Mouse (Mus musculus) intestine, postnatal 0 days (tissue): Measurements from ENCODE around the gene Gfral. TPM values are rescaled to one million over a fixed set of nuclear protein-coding genes. Genes with fewer than 3 reads are reported as not detected.

ENCODE experiments used
- ATAC-seq: fragments of 200-750 bp; cut with Nextera tagmentation; 2 replicates; pipeline ENCODE4 v1.8.0; 2017; ENCODE audit warnings: mild to moderate bottlenecking, moderate TSS enrichment, moderate library complexity
- H3K27ac ChIP-seq: fragments of 300-500 bp; sonication (generic); 2 replicates; pipeline ENCODE4 v1.5.1; 2014; ENCODE audit warnings: mild to moderate bottlenecking, low read depth, low read length, moderate library complexity
- H3K27me3 ChIP-seq: fragments of 300-500 bp; sonication (generic); replicated peaks from 2 replicates; pipeline ENCODE4 v1.6.1; 2014; ENCODE audit warnings: low read length, mixed read lengths; ENCODE audit not compliant: control insufficient read depth, insufficient read depth
- H3K36me3 ChIP-seq: fragments of 300-500 bp; sonication (generic); 2 replicates; pipeline ENCODE4 v1.6.1; 2014; ENCODE audit warnings: mild to moderate bottlenecking, moderate library complexity; ENCODE audit not compliant: control insufficient read depth, insufficient read depth
- H3K4me1 ChIP-seq: fragments of 300-500 bp; sonication (generic); replicated peaks from 2 replicates; pipeline ENCODE4 v1.6.1; 2014; ENCODE audit warnings: antibody characterized with exemption, low read length, mixed read lengths; ENCODE audit not compliant: control insufficient read depth, insufficient read depth
- H3K4me2 ChIP-seq: fragments of 300-500 bp; sonication (generic); replicated peaks from 2 replicates; pipeline ENCODE4 v1.6.1; 2014; ENCODE audit warnings: low read depth, mild to moderate bottlenecking, moderate library complexity
- H3K4me3 ChIP-seq: fragments of 300-500 bp; sonication (generic); 2 replicates; pipeline ENCODE4 v1.5.1; 2014; ENCODE audit warnings: low read depth, low read length
- H3K9ac ChIP-seq: fragments of 300-500 bp; sonication (generic); 2 replicates; pipeline ENCODE4 v1.6.1; 2014; ENCODE audit warnings: mild to moderate bottlenecking, low read depth, low read length
- H3K9me3 ChIP-seq: fragments of 300-500 bp; sonication (generic); 2 replicates; pipeline ENCODE4 v1.6.1; 2016; ENCODE audit warnings: mixed run types; ENCODE audit not compliant: control insufficient read depth
- CTCF ChIP-seq: sonication (generic); IDR thresholded peaks from 2 replicates; pipeline ENCODE4 v1.5.1; 2016; ENCODE audit warnings: low read depth, mild to moderate bottlenecking, control low read depth, antibody characterized with exemption, moderate library complexity
- WGBS: fragments of 180-500 bp; shearing (Covaris S2); extraction: QIAGEN DNeasy Blood & Tissue Kit; methylation state at CpG from one replicate; pipeline ENCODE4 v1.1.7; 2014; 5-methylcytosine and 5-hydroxymethylcytosine counted together
- polyA plus RNA-seq: library from polyadenylated mRNA; unstranded; fragments of >200 nt; fragmentation: Nextera tagmentation; extraction: Ambion mirVana; gene quantifications from 2 replicates; pipeline ENCODE4 v1.2.1, GENCODE M21; 2015

Gene Gfral
- polyA plus RNA-seq, 1 experiment from 2014 or later = not detected

DNA sequence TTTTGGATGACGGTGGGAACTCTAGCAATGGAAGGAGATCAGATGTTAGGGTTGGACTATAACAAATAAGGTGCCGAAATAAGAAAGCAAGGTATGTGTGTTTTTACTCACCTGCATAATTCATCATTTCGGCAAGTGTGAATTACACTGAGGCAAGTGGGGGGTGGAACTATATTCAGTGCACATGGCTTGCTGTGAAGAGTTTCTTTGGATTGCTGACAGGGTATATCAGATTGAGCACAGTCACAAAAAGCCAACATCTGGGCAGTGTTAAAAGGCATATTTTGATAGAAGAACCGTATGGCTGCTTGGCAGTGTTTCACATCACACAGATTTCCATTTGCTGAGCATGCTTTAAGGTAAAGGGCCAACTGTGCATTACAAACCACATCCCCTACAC, 16.5 kb downstream of the Gfral start:
- Histone ChIP-seq H3K4me2 (no peak overlapping the region), H3K36me3 (no peaks in the 10 kb centered on the region), H3K9ac (no peak overlapping the region), H3K4me1 (no peaks in the 10 kb centered on the region), H3K4me3 (no peak overlapping the region), H3K27me3 (no peaks in the 10 kb centered on the region), H3K9me3 (no peaks in the 10 kb centered on the region), H3K27ac (no peak overlapping the region)
- 76% methylated on average over 4 of the region's 4 CpGs for WGBS
- TF ChIP-seq CTCF = no peak
- ATAC-seq = no peak

- Histone ChIP-seq H3K4me3 (no peak overlapping the region), H3K27ac (no peak overlapping the region), H3K27me3 (no peaks in the 10 kb centered on the region), H3K36me3 (no peaks in the 10 kb centered on the region), H3K4me1 (no peaks in the 10 kb centered on the region), H3K4me2 (no peak overlapping the region), H3K9me3 (no peaks in the 10 kb centered on the region), H3K9ac (no peak overlapping the region)
- ATAC-seq = no peak
- no peak for TF ChIP-seq CTCF
Measured at GRCm38 (mm10) chr9:76179221-76179620, 34.2 kb downstream of the Gfral start.

DNA sequence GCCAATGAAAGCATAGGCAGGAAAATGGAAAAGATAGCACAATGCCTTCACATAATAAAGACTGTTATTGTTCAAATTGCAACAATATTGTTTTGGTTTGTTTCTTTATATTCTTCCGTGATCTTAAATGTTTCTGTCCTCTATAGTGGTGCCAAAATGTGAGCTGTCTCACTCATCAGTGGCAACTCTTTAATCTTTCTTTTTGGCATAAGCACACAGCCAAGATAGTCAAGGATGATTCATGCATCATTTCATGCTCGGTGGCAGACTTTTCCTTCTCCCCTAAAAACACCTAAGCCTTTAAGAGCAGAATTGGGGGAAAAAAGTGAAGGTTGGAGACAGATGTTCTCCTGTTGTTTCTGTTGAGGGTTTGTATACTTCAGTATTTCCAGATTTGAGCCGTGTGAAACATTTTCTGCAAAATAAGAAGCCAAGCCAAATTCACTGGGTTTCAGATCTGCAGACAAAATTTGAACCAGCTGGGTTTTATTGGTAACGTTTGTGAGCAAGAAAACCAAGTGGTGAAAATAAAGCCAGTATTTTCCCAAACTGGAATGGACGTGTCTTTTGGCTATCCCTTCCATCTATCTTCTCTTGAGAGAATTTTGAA, 40.7 kb downstream of the Gfral start:
- H3K27ac ChIP-seq = no peak overlapping the region

DNA sequence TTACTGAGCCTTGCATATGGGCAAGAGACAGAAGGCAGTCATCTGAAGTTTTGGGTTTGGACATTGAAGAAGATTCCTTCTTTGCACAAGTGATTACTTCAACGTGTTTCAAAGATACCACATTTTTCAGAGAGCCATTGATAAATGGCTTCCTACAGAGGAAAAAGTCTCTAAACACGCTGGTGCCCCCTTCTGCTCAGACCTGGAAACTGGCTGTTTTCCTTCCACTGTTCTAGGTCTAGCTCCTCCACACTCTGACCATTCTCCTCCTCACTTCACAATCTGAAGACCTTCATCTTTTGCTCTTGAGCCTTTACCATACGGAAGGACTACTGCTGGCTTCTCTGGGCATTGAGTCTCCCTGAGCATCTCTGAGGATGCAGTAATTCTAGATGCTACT, 45.1 kb downstream of the Gfral start:
- no peaks in the 10 kb centered on the region for H3K36me3 ChIP-seq
- no peaks in the 10 kb centered on the region for H3K9me3 ChIP-seq
- no peak overlapping the region for H3K27ac ChIP-seq
- no peak overlapping the region for H3K4me2 ChIP-seq
- H3K9ac ChIP-seq = no peak overlapping the region
- ATAC-seq = no peak
- no peak overlapping the region for H3K4me3 ChIP-seq
- no peaks in the 10 kb centered on the region for H3K4me1 ChIP-seq
- WGBS = 43% methylated on average over 3 of the region's 3 CpGs
- TF ChIP-seq CTCF = peak; percentile 42
- no peaks in the 10 kb centered on the region for H3K27me3 ChIP-seq

More for the DNA sequence above, 40.7 kb downstream of the Gfral start:
- no peak for TF ChIP-seq CTCF
- no peak for ATAC-seq
- H3K4me1 ChIP-seq = no peaks in the 10 kb centered on the region
- no peaks in the 10 kb centered on the region for H3K9me3 ChIP-seq
- H3K9ac ChIP-seq = no peak overlapping the region
- WGBS = 82% methylated on average over 5 of the region's 5 CpGs
- no peak overlapping the region for H3K4me3 ChIP-seq
- no peaks in the 10 kb centered on the region for H3K36me3 ChIP-seq
- H3K4me2 ChIP-seq = no peak overlapping the region
- H3K27me3 ChIP-seq = no peaks in the 10 kb centered on the region

DNA sequence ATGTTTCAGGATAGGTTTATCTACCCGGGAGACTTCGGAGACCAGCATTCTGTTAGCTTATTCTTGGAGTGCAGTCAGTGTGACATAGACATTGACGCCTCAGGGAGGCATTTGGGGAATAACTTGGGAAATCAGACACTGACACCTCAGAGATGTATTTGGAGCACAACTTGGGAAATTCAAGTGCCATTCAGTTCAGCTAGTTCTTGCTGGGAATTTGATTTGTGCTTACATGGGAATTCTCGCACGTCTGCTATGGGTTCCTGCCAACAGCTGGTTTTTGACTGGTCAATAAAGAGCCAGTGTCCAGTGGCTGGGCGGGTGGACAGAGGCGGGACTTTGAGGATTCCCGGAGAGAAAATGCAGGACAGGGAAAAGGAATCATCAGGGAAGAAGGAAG, 51.0 kb downstream of the Gfral start:
- Histone ChIP-seq H3K9ac (no peak overlapping the region), H3K4me2 (no peak overlapping the region), H3K27ac (no peak overlapping the region), H3K4me1 (no peaks in the 10 kb centered on the region), H3K4me3 (no peak overlapping the region), H3K9me3 (no peaks in the 10 kb centered on the region), H3K36me3 (no peaks in the 10 kb centered on the region), H3K27me3 (no peaks in the 10 kb centered on the region)
- no peak for TF ChIP-seq CTCF
- no peak for ATAC-seq
- 51% methylated on average over 8 of the region's 8 CpGs for WGBS

DNA sequence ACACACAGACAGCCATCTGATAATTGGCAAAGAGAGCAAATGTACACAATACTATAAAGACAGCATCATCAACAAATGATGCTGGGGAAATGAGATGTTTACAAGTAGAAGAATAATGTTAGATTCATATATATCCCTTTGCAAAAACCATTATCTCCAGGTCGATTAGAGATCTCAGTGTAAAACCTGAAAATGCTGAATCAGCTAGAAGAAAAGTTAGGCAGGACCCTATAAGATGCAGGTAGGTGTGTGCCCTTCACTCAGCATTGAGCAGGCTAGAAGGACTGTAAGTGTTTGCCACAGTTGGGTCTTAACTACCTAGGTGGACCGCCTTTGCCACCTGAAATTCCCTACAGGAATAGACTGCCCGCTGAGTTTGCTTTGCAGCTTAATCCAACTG, 67.9 kb downstream of the Gfral start:
- Histone ChIP-seq H3K9ac (no peak overlapping the region), H3K9me3 (no peaks in the 10 kb centered on the region), H3K4me3 (no peak overlapping the region), H3K27ac (no peak overlapping the region), H3K4me1 (no peaks in the 10 kb centered on the region), H3K4me2 (no peak overlapping the region), H3K27me3 (no peaks in the 10 kb centered on the region), H3K36me3 (no peaks in the 10 kb centered on the region)
- WGBS = 59% methylated on average over 3 of the region's 3 CpGs
- no peak for ATAC-seq
- no peak for TF ChIP-seq CTCF
